Mouse (Mus musculus): ENCODE results near the gene Scamp4.

DNA sequence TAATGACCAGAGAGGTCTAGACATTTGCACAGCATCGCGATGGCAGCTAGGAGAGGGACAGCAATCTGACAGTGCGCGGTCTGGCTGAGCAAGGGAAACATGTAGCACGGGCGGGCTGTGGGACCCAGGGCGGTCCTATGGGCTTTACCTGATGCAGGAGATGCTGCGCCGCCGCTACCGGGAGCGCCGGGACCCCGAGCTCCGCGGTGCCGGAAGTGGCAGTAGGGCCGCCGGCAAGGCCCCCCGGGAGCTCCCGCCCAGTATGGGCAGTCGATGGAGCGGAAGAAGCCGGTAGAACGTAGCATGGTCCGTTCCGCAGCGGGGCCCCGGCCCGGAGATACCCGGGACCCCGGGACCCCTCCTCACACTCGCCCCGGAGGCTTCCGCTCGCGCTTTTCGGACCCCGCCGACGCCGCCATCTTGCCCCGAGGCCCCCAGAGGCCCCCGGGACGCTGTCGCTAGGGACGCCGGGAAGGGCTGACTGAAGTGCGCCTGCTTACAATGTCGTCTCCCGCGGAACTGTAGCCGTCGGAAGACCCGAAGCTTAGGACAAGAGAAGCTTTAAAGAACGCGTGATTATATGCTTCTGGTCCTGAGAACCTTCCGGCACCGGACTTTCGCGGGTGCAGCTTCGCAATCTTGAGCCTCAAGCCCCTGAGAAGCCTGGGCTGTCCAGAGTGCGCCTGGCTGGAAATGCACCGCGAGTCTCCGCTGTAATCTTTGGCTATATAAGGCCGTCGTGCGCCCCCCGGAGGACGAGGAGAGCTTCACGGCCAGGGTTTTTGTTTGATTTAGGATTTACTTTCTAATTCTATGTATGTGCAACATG lies 41.3 kb upstream of the Scamp4 start, which contains the start of gene Rexo1:
- TF ChIP-seq CTCF (conservative IDR thresholded peaks at IDR 0.05; ENCODE audit: low read length) = peak; percentile 73
- TF ChIP-seq POU5F1 (IDR thresholded peaks at IDR 0.05; ENCODE audit: borderline replicate concordance, low read length) = no peak

Measured in E14TG2a.4 (cell line).